Mouse (Mus musculus): ENCODE data around the gene Reps1.

The Reps1 gene

GRCm38 (mm10) chr10:18139615-18140014, 84.0 kb downstream of the Reps1 start:
- no peak for DNase-seq (ENCODE audit: low spot score)

- no peak for DNase-seq (ENCODE audit: low spot score)
Measured at GRCm38 (mm10) chr10:18141389-18141788, 85.7 kb downstream of the Reps1 start.

- DNase-seq (ENCODE audit: low spot score) = no peak
Measured at GRCm38 (mm10) chr10:18142231-18142630, 86.6 kb downstream of the Reps1 start.

GRCm38 (mm10) chr10:18147224-18147623, 91.6 kb downstream of the Reps1 start:
- no peak for DNase-seq (ENCODE audit: low spot score)

GRCm38 (mm10) chr10:18162435-18162971, 106.8 kb downstream of the Reps1 start:
- no peak for DNase-seq (ENCODE audit: low spot score)
